Mouse (Mus musculus): Measurements from ENCODE around the gene Dmtf1.

Dmtf1 gene

GRCm38 (mm10) chr5:9107296-9108089 lies 54.1 kb downstream of the Dmtf1 start:
- DNase-seq: no peak

GRCm38 (mm10) chr5:9106806-9107205 lies 54.8 kb downstream of the Dmtf1 start:
- no peak for DNase-seq

- DNase-seq: no peak
These were observed 57.6 kb downstream of the Dmtf1 start for GRCm38 (mm10) chr5:9103958-9104357.

GRCm38 (mm10) chr5:9102696-9103095 lies 58.9 kb downstream of the Dmtf1 start:
- DNase-seq: no peak

- DNase-seq: peak; percentile 74 to 81
These were observed 60.5 kb downstream of the Dmtf1 start for GRCm38 (mm10) chr5:9100849-9101801.

- DNase-seq: peak; percentile 93 to 95
These were observed 61.2 kb downstream of the Dmtf1 start, which contains the start of gene Tmem243 for GRCm38 (mm10) chr5:9100207-9100848. Gene Tmem243 (plus strand): TSS chr5:9100668.

GRCm38 (mm10) chr5:9093490-9093889 lies 68.1 kb downstream of the Dmtf1 start:
- no peak for DNase-seq

- DNase-seq: no peak
These were observed 68.9 kb downstream of the Dmtf1 start for GRCm38 (mm10) chr5:9092716-9093115.

GRCm38 (mm10) chr5:9090493-9091106 lies 71.0 kb downstream of the Dmtf1 start:
- DNase-seq: no peak

- DNase-seq: no peak
These were observed 74.5 kb downstream of the Dmtf1 start for GRCm38 (mm10) chr5:9086924-9087719.

- no peak for DNase-seq
These were observed 81.6 kb downstream of the Dmtf1 start for GRCm38 (mm10) chr5:9079773-9080501.

- DNase-seq: no peak
These were observed 88.3 kb downstream of the Dmtf1 start for GRCm38 (mm10) chr5:9073177-9073854.

- DNase-seq: no peak
These were observed 90.2 kb downstream of the Dmtf1 start for GRCm38 (mm10) chr5:9071360-9071759.

- DNase-seq: no peak
These were observed 91.9 kb downstream of the Dmtf1 start for GRCm38 (mm10) chr5:9069599-9070209.

GRCm38 (mm10) chr5:9068886-9069285 lies 92.7 kb downstream of the Dmtf1 start:
- no peak for DNase-seq

Data from kidney, postnatal 4 days (tissue).